Mouse (Mus musculus) liver, embryonic 14.5 days (tissue): ENCODE measurements at regions not wholly inside any gene's neighbourhood (a gene's known extent, or its start where the extent isn't known, plus 50 kb on each side); places are given as distances from the start of the nearest gene placed in this dataset.
A peak's percentile ranks its signal among the peaks of the same experiment; 100 is the strongest.

Source experiments
- ATAC-seq: fragments of 200-750 bp; cut with Nextera tagmentation; 2 replicates; pipeline ENCODE4 v1.8.0; 2017; ENCODE audit warnings: moderate number of reproducible peaks, mild to moderate bottlenecking, moderate library complexity; ENCODE audit not compliant: insufficient read depth
- DNase-seq, 3 experiments: peaks; one replicate each; pipeline ENCODE4 v3.0.0-alpha.2; 2012 to 2013; ENCODE audit warnings: low read depth in 3 of 3, low spot score in 3 of 3
- H3K27ac ChIP-seq: fragments of 300-500 bp; sonication (generic); 2 replicates; pipeline ENCODE4 v1.5.1; 2014; ENCODE audit warnings: moderate library complexity, mild to moderate bottlenecking, control low read depth, inconsistent platforms
- H3K27me3 ChIP-seq: fragments of 300-500 bp; sonication (generic); 2 replicates; pipeline ENCODE4 v1.6.1; 2014; ENCODE audit warnings: mild to moderate bottlenecking, low read length, moderate library complexity; ENCODE audit not compliant: control insufficient read depth, insufficient read depth
- H3K36me3 ChIP-seq: fragments of 300-500 bp; sonication (generic); replicated peaks from 2 replicates; pipeline ENCODE4 v1.6.1; 2014; ENCODE audit warnings: low read depth; ENCODE audit not compliant: control insufficient read depth, insufficient read depth
- H3K4me1 ChIP-seq, 2 experiments: fragments of 200-500 bp in 1 of 2; fragments of 300-500 bp in 1 of 2; sonication (generic) in 1 of 2; replicated peaks; 2 replicates each; pipeline ENCODE4 v1.6.1; 2012 to 2014; ENCODE audit warnings: antibody characterized with exemption in 1 of 2, inconsistent platforms in 1 of 2, low read length in 1 of 2; ENCODE audit not compliant: control insufficient read depth in 2 of 2, insufficient read depth in 2 of 2
- H3K4me2 ChIP-seq: fragments of 300-500 bp; sonication (generic); 2 replicates; pipeline ENCODE4 v1.6.1; 2014; ENCODE audit warnings: low read depth, mild to moderate bottlenecking, control low read depth, moderate library complexity
- H3K4me3 ChIP-seq, 2 experiments: fragments of 200-500 bp in 1 of 2; fragments of 300-500 bp in 1 of 2; sonication (generic) in 1 of 2; 2 replicates each; pipeline ENCODE4 v1.5.1; 2012 to 2014; ENCODE audit warnings: low read depth in 2 of 2, low read length in 2 of 2, mild to moderate bottlenecking in 2 of 2, control low read depth in 1 of 2, inconsistent platforms in 1 of 2, moderate library complexity in 1 of 2; ENCODE audit not compliant: insufficient read depth in 1 of 2
- H3K9ac ChIP-seq: fragments of 300-500 bp; sonication (generic); replicated peaks from 2 replicates; pipeline ENCODE4 v1.6.1; 2014; ENCODE audit warnings: mild to moderate bottlenecking, control low read depth, moderate library complexity
- H3K9me3 ChIP-seq: fragments of 300-500 bp; sonication (generic); 2 replicates; pipeline ENCODE4 v1.6.1; 2016; ENCODE audit warnings: low read length, mixed read lengths; ENCODE audit not compliant: control insufficient read depth
- CTCF ChIP-seq: IDR thresholded peaks from 2 replicates; pipeline ENCODE4 v1.5.1; 2016; ENCODE audit warnings: antibody characterized with exemption, low read depth, control low read depth
- EP300 ChIP-seq: IDR thresholded peaks from 2 replicates; pipeline ENCODE4 v1.6.1; 2016; ENCODE audit warnings: antibody characterized with exemption, low read depth
- WGBS: fragments of 180-500 bp; shearing (Covaris S2); extraction: QIAGEN DNeasy Blood & Tissue Kit; methylation state at CpG from one replicate; pipeline ENCODE4 v1.1.7; 2014; ENCODE audit not compliant: insufficient replicate concordance; 5-methylcytosine and 5-hydroxymethylcytosine counted together

GRCm38 (mm10) chr14:68447240-68447923, 846.7 kb downstream of the Synb start:
- no peaks in the 10 kb centered on the region for H3K36me3 ChIP-seq
- no peaks in the 10 kb centered on the region for H3K9me3 ChIP-seq
- H3K27me3 ChIP-seq = no peaks in the 10 kb centered on the region
- no peak for TF ChIP-seq CTCF
- no peak for TF ChIP-seq EP300
- DNase-seq = no peak
- H3K4me2 ChIP-seq = no peak overlapping the region
- ATAC-seq = peak; percentile 21; the same call in 1 of the 2 replicates
- no peak overlapping the region for H3K9ac ChIP-seq
- H3K4me3 ChIP-seq = no peak overlapping the region
- H3K4me1 ChIP-seq = peaks cover 0 to 3% of the 10 kb centered on the region in 2 experiments; a peak in 1 of 4 replicates
- no peak overlapping the region for H3K27ac ChIP-seq
- WGBS = 48% methylated on average over 7 of the region's 7 CpGs

- 68% methylated on average over 9 of the region's 9 CpGs for WGBS
- ATAC-seq (no peak), DNase-seq (no peak)
- Histone ChIP-seq H3K4me1 (no peaks in the 10 kb centered on the region), H3K4me3 (no peak overlapping the region), H3K9me3 (no peaks in the 10 kb centered on the region), H3K4me2 (no peak overlapping the region), H3K27me3 (no peaks in the 10 kb centered on the region), H3K9ac (no peak overlapping the region), H3K27ac (no peak overlapping the region), H3K36me3 (no peaks in the 10 kb centered on the region)
- no peak for TF ChIP-seq CTCF
- no peak for TF ChIP-seq EP300
These were observed 860.8 kb downstream of the Synb start for GRCm38 (mm10) chr14:68433326-68433725.

GRCm38 (mm10) chr14:68432111-68432510, 862.0 kb downstream of the Synb start:
- TF ChIP-seq EP300 (no peak), CTCF (no peak)
- ATAC-seq (no peak), DNase-seq (no peak)
- Histone ChIP-seq H3K27me3 (no peaks in the 10 kb centered on the region), H3K36me3 (no peaks in the 10 kb centered on the region), H3K9ac (no peak overlapping the region), H3K9me3 (no peaks in the 10 kb centered on the region), H3K27ac (no peak overlapping the region), H3K4me3 (no peak overlapping the region), H3K4me2 (no peak overlapping the region), H3K4me1 (no peaks in the 10 kb centered on the region)
- 40% methylated on average over 2 of the region's 2 CpGs for whole genome bisulfite sequencing

- Histone ChIP-seq H3K36me3 (no peaks in the 10 kb centered on the region), H3K4me2 (no peak overlapping the region), H3K4me3 (no peak overlapping the region), H3K27me3 (no peaks in the 10 kb centered on the region), H3K9me3 (no peaks in the 10 kb centered on the region), H3K27ac (no peak overlapping the region), H3K4me1 (no peaks in the 10 kb centered on the region), H3K9ac (no peak overlapping the region)
- TF ChIP-seq CTCF = no peak
- TF ChIP-seq EP300 = no peak
- DNase-seq (no peak), ATAC-seq (no peak)
- WGBS = 33% methylated on average over 1 of the region's 1 CpGs
These were observed 866.9 kb downstream of the Synb start for GRCm38 (mm10) chr14:68427235-68427634.

GRCm38 (mm10) chr14:68392440-68392839, 901.7 kb downstream of the Synb start:
- H3K4me2 ChIP-seq = no peak overlapping the region
- DNase-seq (no peak), ATAC-seq (no peak)
- H3K4me1 ChIP-seq = no peaks in the 10 kb centered on the region
- H3K9me3 ChIP-seq = no peaks in the 10 kb centered on the region
- no peaks in the 10 kb centered on the region for H3K27me3 ChIP-seq
- WGBS = 35% methylated on average over 1 of the region's 1 CpGs
- H3K27ac ChIP-seq = no peak overlapping the region
- H3K36me3 ChIP-seq = no peaks in the 10 kb centered on the region
- H3K9ac ChIP-seq = no peak overlapping the region
- TF ChIP-seq CTCF (no peak), EP300 (no peak)
- H3K4me3 ChIP-seq = no peak overlapping the region
